Mouse (Mus musculus) urinary bladder, postnatal 36 days (tissue): ENCODE results near the gene Car5b.

Source experiments
- DNase-seq, 2 experiments: peaks; one replicate each; pipeline ENCODE4 v3.0.0; 2022; ENCODE audit warnings: low spot score in 2 of 2, mixed read lengths in 1 of 2

Gene Car5b

DNA sequence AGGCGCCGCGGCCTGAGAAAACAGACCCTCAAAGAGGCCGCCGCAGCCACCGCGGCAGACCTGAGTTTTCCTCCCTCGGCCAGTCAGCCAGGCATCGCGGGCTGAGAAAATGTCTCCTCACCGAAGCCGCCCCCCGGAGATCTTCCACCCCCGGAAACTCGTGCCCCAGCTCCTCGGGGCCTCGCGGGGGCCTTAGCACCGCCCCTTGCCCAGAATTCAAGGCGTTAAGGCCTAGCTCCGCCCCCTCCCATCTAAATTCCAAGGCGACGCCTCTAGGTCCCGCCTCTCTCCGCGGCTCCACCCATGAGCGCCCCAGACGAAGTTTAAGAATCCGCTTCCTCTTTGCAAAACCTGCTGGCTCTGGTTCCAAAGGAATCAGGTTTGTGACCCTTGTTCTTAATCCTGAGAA lies 69.3 kb downstream of the Car5b start, which contains the start of gene Zrsr2:
Gene Zrsr2, minus strand, starts transcription at position 195 of the 409 bp plus-strand sequence.
- peak; percentile 75 to 80 for DNase-seq

DNA sequence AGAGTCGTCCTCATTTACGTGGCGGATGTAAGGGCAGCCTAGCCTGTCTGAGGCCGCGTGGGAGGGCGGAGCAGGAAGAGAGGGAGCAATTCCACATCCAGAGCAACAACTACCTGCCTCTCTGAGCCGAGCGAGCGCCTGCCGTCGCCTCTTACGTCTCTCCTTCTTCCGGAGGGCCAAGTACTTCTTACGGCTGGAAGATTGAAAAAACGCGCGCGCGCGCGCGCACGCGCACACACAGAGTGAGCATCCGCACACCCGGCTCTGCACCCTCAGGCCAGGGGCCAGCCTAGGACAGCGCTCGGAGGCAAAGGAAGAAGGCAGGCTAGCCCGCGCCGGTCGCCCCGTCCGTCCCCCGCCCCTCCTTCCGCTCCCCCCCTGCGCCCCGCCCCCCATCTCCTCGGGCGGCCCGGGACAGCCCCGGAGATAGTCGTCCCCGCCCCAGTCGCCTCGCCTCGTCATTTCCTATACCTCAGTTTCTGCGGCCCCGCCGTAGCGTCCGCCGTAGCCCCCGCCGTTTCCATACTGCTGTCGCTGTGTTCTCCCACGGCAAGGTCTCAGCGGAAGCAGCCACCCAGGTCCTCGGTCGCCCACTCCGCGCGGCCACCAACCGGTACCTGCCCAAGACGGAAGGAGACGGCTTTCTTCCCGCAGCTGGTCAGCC lies 69.9 kb downstream of the Car5b start:
- DNase-seq, result peak; percentile 22 to 46

DNA sequence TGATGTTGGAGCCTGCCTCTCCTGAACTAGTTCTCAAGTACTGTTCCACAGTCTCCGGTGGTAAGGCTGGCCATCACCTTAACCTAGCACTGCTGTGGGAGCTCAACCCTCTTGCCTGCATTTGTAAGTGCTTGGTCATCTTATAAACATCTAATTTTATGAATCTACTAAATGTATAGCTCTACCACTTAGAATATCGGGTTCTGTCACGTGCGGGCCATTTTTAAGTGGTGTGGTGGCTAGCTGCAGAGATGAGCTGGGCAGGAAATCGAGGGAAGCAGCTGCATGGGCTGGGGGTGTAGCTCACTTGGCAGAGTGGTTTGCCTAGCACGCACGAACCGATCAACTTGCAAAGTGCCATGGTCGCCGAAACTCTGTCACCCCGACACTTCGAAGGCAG lies 70.4 kb downstream of the Car5b start:
- no peak for DNase-seq

DNA sequence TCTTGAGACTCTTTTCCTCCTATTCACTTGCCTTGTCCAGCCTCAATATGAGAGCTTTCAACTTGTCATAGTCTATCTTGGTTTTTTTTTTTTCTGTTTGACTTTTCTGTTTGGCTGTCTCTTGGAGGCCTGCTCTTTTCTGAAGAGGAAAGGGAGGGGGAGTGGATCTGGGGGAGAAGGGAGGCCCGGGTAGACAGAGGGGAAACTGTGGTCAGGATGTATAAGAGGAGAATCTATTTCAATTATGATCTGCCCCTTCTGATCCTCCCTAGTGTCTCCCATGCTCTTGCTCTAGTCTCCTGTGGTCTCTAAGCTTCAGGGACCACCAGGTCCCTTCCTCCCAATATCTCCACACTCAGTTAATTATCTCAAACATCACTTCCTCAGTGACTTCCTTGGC lies 76.2 kb downstream of the Car5b start:
- no peak for DNase-seq

DNA sequence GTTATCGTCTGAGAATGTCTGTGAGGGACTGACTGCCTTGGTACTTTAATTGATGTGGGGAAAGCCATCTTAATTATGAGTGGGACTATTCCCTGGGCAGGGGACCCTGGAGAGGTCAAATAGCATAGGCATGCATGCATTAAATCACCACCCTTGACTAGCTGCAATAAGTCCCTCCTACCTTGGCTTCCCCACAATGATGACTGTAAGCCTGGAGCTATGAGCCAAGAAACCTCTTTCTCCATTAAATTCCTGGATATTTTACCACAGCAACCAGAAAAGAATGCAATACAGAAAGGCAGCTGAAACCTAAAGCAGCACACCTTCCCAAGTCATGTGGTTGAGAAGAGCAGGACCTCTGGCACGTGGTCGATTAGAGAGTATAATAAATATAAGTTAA lies 83.4 kb downstream of the Car5b start:
- no peak for DNase-seq

DNA sequence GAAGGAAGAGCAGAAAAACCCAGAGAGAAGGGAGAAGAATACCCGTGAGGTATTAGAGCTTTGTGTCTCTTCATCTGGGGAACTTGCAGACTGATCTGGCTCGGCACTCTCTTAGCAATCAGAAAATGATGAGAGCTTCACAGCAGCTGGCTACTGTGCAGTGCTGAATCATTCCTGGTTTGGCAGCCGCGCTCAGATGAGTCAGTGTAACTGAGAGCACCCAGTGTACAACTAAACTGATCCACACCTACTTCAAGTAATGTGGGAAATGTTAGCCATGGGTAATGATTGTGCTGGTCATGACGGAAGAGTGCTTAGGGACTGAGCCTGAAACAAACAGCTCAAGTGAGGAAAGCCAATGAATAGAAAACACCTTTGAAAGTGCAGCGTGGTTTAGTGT lies 89.2 kb downstream of the Car5b start:
- DNase-seq, result peak in 1 of 2 experiments; percentile 6

DNA sequence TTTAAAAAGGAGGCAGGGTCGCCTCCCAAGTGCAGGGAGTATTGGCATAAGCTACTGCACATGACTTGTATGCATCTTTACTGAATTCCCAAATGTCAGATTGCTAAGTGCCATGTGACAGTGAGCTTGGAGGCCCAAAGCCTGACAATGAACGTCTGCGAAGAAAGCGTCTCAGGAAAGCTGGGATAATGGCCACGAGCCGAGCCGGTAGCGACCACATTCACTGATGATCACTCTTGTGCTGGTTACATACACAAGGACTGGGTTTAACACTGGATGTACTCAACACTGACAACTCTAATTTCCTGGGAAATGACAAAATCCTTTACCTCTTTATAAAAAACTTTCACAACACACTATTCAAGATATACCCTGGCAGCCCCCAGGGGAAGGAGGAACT lies 93.1 kb downstream of the Car5b start:
- no peak for DNase-seq

DNA sequence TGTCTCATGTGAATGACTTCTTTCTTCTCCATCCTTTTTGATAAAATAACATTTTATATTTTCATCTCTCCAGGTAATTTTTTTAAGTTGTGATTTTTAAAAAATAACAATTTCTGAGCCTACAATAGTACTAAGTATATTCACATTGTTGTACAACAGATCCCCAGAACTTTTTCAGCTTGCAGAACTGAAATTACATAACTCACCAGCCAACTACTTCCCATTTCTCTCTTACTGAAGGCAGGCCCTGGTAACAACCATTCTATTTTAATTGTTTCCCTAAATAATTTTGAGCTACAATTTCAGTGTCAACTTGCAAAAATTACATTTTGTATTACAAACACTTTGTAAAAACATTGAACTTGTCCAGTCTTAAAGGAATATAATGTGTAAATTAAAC lies 98.2 kb downstream of the Car5b start:
- DNase-seq, result no peak
